Mouse (Mus musculus) midbrain, embryonic 10.5 days (tissue): ENCODE data around the gene Zdhhc6. TPM values are rescaled to one million over a fixed set of nuclear protein-coding genes. Genes with fewer than 3 reads are reported as not detected.

ENCODE experiments used
- DNase-seq: peaks from one replicate; pipeline ENCODE4 v3.0.0-alpha.2; 2017; ENCODE audit warnings: low spot score
- H3K27ac ChIP-seq: fragments of 300-500 bp; sonication (generic); replicated peaks from 2 replicates; pipeline ENCODE4 v1.5.1; 2016; ENCODE audit warnings: mild to moderate bottlenecking
- H3K27me3 ChIP-seq: fragments of 300-500 bp; sonication (generic); 2 replicates; pipeline ENCODE4 v1.6.1; 2016; ENCODE audit warnings: low read depth, mild to moderate bottlenecking; ENCODE audit not compliant: poor library complexity, severe bottlenecking
- H3K36me3 ChIP-seq: fragments of 300-500 bp; sonication (generic); 2 replicates; pipeline ENCODE4 v1.6.1; 2016; ENCODE audit warnings: mild to moderate bottlenecking, moderate library complexity
- H3K4me1 ChIP-seq: fragments of 300-500 bp; sonication (generic); 2 replicates; pipeline ENCODE4 v1.6.1; 2016
- H3K4me3 ChIP-seq: fragments of 300-500 bp; sonication (generic); 2 replicates; pipeline ENCODE4 v1.5.1; 2016; ENCODE audit warnings: mild to moderate bottlenecking, moderate library complexity
- H3K9me3 ChIP-seq: fragments of 300-500 bp; sonication (generic); replicated peaks from 2 replicates; pipeline ENCODE4 v1.6.1; 2016; ENCODE audit warnings: mild to moderate bottlenecking
- WGBS: fragments of 180-500 bp; shearing (Covaris S2); methylation state at CpG from one replicate; pipeline ENCODE4 v1.1.7; 2016; 5-methylcytosine and 5-hydroxymethylcytosine counted together
- polyA plus RNA-seq: library from polyadenylated mRNA; unstranded; fragments of >200 nt; fragmentation: Nextera tagmentation; extraction: Ambion mirVana; gene quantifications from 2 replicates; pipeline ENCODE4 v1.2.1, GENCODE M21; 2016

Gene Zdhhc6
- polyA plus RNA-seq: 127 and 133 TPM in 2 replicates

DNA sequence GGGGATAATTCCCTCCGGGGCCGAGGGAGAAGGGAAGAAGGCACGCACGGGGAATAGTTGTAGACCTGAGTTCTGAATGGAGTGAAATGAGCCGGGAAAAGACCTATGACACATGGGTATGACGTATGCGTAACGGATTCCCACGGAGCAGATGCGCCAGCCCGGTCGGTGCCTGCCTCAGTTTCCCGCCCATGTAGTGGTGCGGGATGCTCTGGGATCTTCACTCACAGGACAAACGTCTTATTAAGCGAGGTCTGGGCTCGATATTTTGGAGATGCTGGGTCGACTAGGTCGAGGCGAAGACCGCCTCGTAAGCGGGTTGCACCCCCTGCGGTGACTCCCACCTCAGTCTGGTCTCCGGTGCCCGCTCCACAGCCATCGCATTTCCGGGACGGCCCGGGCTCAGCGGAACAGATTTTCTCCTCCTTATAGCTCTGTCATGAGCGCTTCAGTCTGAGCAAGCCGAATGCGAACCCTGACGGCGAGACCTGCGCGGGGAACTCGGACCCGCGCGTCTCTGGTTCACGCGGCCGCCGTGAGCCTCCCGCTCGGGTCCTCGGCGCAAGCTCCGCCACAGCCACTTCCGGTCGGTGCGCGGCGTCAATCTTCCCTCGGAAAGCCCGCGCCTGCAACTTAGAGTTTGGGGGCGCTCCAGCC is at the start of gene Zdhhc6:
TSS of gene Zdhhc6 (minus strand) at position 581 of the 657 bp plus-strand sequence.
- Histone ChIP-seq H3K9me3 (no peaks in the 10 kb centered on the region), H3K4me3 (peak within 1 kb of the TSS; percentile 80), H3K27me3 (no peaks in the 10 kb centered on the region), H3K4me1 (peaks cover 41% of the 10 kb centered on the region), H3K27ac (peak within 1 kb of the TSS; percentile 91), H3K36me3 (peaks cover 26% of the 10 kb centered on the region)
- 0% methylated on average over 60 of the region's 60 CpGs for WGBS
- peak; percentile 84 for DNase-seq

GRCm38 (mm10) chr19:55362606-55363005 is 46.8 kb upstream of the Zdhhc6 start:
- no peak for DNase-seq
- Histone ChIP-seq H3K27ac (no peak overlapping the region), H3K4me1 (peaks cover 2% of the 10 kb centered on the region; the same call in 1 of the 2 replicates), H3K9me3 (no peaks in the 10 kb centered on the region), H3K4me3 (no peak overlapping the region), H3K27me3 (no peaks in the 10 kb centered on the region), H3K36me3 (peaks cover 7% of the 10 kb centered on the region; the same call in 1 of the 2 replicates)
- 95% methylated on average over 9 of the region's 9 CpGs for WGBS

DNA sequence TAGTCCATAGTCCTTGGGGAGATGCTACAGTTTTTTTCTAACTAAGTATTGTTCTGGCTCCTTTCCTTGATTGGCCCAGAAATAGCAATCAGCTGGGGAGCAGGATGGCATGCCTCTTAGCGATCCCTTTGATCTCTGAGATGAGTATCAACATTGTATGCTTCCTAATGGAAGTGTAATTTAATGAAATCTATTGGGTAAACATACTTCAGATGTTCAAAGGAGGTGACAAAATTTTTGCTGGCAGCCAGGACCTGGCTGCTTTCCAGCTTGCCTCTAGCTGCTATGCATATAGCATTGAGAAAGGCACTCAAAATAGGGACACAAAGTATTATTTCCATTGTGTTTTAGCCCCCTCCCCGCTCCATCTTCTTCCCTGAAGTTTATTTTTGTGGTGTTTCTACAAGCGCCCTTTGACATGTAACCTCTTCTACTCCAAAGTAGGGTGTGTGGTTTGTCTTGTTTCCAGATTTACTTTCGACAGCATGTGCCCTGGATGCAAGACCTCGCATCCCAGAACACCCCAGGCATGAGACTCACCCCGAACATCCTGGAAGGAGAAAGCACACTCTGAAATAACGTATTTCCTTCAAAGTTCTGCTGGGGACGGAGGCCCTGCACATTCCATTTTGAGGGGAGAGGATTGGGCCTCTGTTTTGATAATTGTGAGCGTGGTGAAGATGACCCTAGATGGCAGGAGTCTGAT is 35.0 kb upstream of the Zdhhc6 start:
- no peak overlapping the region for H3K4me3 ChIP-seq
- DNase-seq: no peak
- H3K27me3 ChIP-seq: no peaks in the 10 kb centered on the region
- 76% methylated on average over 9 of the region's 9 CpGs for WGBS
- H3K27ac ChIP-seq: no peak overlapping the region
- H3K9me3 ChIP-seq: no peaks in the 10 kb centered on the region
- H3K36me3 ChIP-seq: no peaks in the 10 kb centered on the region
- peaks cover 3% of the 10 kb centered on the region; the same call in 1 of the 2 replicates for H3K4me1 ChIP-seq

GRCm38 (mm10) chr19:55348187-55348586 is 32.4 kb upstream of the Zdhhc6 start:
- no peaks in the 10 kb centered on the region for H3K36me3 ChIP-seq
- no peaks in the 10 kb centered on the region for H3K9me3 ChIP-seq
- no peak overlapping the region for H3K4me3 ChIP-seq
- WGBS: 89% methylated on average over 3 of the region's 3 CpGs
- no peaks in the 10 kb centered on the region for H3K27me3 ChIP-seq
- no peak for DNase-seq
- peaks cover 3% of the 10 kb centered on the region; the same call in 1 of the 2 replicates for H3K4me1 ChIP-seq
- H3K27ac ChIP-seq: no peak overlapping the region

GRCm38 (mm10) chr19:55343274-55343673 is 27.4 kb upstream of the Zdhhc6 start:
- no peak for DNase-seq
- Histone ChIP-seq H3K27me3 (no peaks in the 10 kb centered on the region), H3K4me3 (no peak overlapping the region), H3K27ac (no peak overlapping the region), H3K36me3 (peaks cover 5% of the 10 kb centered on the region; the same call in 1 of the 2 replicates), H3K4me1 (no peaks in the 10 kb centered on the region), H3K9me3 (no peaks in the 10 kb centered on the region)
- WGBS: 89% methylated on average over 9 of the region's 9 CpGs

DNA sequence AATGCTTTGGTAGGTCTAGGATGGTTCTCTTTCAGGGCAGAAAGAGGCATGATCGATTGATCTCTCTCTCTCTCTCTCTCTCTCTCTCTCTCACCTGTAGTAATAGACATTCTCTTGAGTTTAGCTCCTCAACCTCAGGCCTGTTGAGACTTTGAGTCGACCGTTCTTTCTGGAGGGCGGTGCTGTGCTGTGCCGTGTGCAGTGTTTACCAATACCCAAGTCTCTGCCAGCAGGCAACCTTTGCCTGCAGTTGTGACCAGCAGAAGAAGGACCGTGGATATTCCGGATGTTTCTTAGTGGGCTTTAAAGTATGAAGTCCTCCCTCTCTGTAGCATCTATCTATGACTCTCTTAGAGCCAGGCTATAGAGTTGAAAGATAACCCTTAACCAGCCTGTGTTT is 26.6 kb upstream of the Zdhhc6 start:
- H3K27me3 ChIP-seq: no peaks in the 10 kb centered on the region
- H3K4me3 ChIP-seq: no peak overlapping the region
- no peaks in the 10 kb centered on the region for H3K9me3 ChIP-seq
- H3K27ac ChIP-seq: no peak overlapping the region
- H3K4me1 ChIP-seq: no peaks in the 10 kb centered on the region
- H3K36me3 ChIP-seq: peaks cover 5% of the 10 kb centered on the region; the same call in 1 of the 2 replicates
- 96% methylated on average over 7 of the region's 7 CpGs for WGBS
- no peak for DNase-seq

GRCm38 (mm10) chr19:55341377-55341776 is 25.5 kb upstream of the Zdhhc6 start:
- Histone ChIP-seq H3K4me3 (no peak overlapping the region), H3K9me3 (no peaks in the 10 kb centered on the region), H3K36me3 (peaks cover 5% of the 10 kb centered on the region; the same call in 1 of the 2 replicates), H3K4me1 (0 out of 2 replicates have a peak, but pooled peaks cover 6% of the 10 kb centered on the region), H3K27me3 (no peaks in the 10 kb centered on the region), H3K27ac (no peak overlapping the region)
- DNase-seq: no peak
- WGBS: 81% methylated on average over 3 of the region's 3 CpGs

- no peaks in the 10 kb centered on the region for H3K9me3 ChIP-seq
- H3K36me3 ChIP-seq: peaks cover 5% of the 10 kb centered on the region; the same call in 1 of the 2 replicates
- 0 out of 2 replicates have a peak, but pooled peaks cover 7% of the 10 kb centered on the region for H3K4me1 ChIP-seq
- no peak overlapping the region for H3K27ac ChIP-seq
- WGBS: 92% methylated on average over 6 of the region's 6 CpGs
- no peaks in the 10 kb centered on the region for H3K27me3 ChIP-seq
- DNase-seq: no peak
- H3K4me3 ChIP-seq: no peak overlapping the region
Observed at GRCm38 (mm10) chr19:55340521-55340920, 24.7 kb upstream of the Zdhhc6 start.

DNA sequence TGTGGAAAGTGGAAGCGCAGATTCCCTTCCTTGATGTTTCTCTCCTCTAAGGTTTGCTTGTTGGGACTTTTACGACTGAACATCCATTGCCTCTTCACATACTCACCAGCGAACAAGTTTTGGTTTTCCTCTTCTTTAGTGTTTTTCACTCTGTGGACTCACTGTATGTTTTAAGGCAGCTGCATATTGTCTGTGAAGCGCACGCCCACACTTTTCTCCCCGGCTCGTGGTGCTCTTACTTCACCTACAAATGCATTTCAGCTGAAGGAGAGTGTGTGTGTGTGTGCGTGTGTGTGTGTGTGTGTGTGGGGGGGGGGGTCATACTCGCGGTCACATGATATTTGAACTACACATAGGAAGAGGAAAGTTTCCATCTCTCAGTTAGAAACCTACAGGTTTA is 21.8 kb upstream of the Zdhhc6 start:
- WGBS: 96% methylated on average over 10 of the region's 10 CpGs
- no peak for DNase-seq
- peaks cover 3% of the 10 kb centered on the region; the same call in 1 of the 2 replicates for H3K36me3 ChIP-seq
- no peak overlapping the region for H3K4me3 ChIP-seq
- no peak overlapping the region for H3K27ac ChIP-seq
- no peaks in the 10 kb centered on the region for H3K27me3 ChIP-seq
- H3K4me1 ChIP-seq: 0 out of 2 replicates have a peak, but pooled peaks cover 7% of the 10 kb centered on the region
- no peaks in the 10 kb centered on the region for H3K9me3 ChIP-seq

DNA sequence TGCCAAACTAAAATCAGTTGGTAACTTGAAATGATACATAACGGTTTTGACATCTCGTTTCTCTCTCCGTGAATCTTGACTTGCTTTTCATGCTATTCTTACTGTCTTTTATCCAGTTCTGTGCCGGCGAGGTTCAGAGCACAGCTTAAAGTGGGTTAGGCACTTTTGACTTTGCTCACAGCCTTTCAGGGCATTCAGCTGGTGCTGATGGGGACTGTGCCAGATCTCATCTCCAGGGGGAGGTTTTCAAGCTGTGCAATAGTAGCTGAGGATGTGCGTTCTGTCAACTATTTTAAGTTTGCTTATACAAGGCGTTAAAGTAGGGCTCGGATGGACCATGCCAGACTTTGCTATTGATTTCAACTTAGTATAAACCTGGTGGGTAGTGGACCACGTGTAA is 21.2 kb upstream of the Zdhhc6 start:
- Histone ChIP-seq H3K27ac (no peak overlapping the region), H3K4me1 (0 out of 2 replicates have a peak, but pooled peaks cover 7% of the 10 kb centered on the region), H3K9me3 (no peaks in the 10 kb centered on the region), H3K27me3 (no peaks in the 10 kb centered on the region), H3K4me3 (no peak overlapping the region), H3K36me3 (no peaks in the 10 kb centered on the region)
- DNase-seq: no peak
- 82% methylated on average over 9 of the region's 9 CpGs for WGBS

DNA sequence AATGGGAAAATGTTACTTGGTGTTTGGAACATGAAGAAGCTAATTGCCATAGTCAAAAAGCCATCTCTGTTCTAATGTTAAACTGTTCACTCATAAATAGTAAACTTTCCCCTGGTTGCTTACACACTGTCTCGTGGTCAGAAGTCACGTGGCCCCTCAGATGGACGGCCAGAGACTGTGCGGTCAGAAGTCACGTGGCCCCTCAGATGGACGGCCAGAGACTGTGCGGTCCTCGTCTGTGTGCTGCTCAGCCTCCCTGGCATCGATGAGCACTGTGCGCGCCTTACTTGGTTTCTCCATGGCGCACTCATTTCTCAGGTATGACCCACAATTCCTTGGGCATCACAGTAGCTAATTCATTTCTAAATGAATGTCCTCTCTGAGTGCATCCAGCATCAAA is 20.6 kb upstream of the Zdhhc6 start:
- Histone ChIP-seq H3K27ac (no peak overlapping the region), H3K36me3 (peaks cover 4% of the 10 kb centered on the region; the same call in 1 of the 2 replicates), H3K27me3 (no peaks in the 10 kb centered on the region), H3K9me3 (no peaks in the 10 kb centered on the region), H3K4me3 (no peak overlapping the region), H3K4me1 (0 out of 2 replicates have a peak, but pooled peaks cover 7% of the 10 kb centered on the region)
- no peak for DNase-seq
- 93% methylated on average over 12 of the region's 12 CpGs for WGBS

DNA sequence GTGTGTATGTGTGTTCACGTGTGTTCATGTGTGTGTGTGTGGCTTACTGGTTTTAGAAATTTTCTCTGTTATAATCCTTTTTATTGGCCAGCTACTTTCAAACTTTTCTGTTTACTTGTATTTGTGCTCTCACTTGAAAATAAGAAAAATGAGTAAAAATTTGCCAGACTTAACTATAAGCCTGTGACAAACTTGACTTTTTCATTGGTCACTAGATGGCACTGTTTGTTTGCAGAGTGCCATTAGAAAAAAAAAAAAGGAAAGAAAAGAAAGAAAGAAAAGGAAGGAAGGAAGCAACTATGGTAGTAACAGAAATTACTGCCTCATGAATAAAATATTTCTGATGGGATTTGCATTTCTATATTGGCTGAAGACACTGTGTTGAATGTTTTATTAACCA is 20.0 kb upstream of the Zdhhc6 start:
- Histone ChIP-seq H3K27me3 (no peaks in the 10 kb centered on the region), H3K4me1 (0 out of 2 replicates have a peak, but pooled peaks cover 7% of the 10 kb centered on the region), H3K4me3 (no peak overlapping the region), H3K36me3 (peaks cover 9% of the 10 kb centered on the region), H3K9me3 (no peaks in the 10 kb centered on the region), H3K27ac (no peak overlapping the region)
- no peak for DNase-seq
- WGBS: 92% methylated on average over 1 of the region's 1 CpGs
